ENCODE assay signal across 9 mouse cellular contexts in genomic region chr2:178137518-178137917, GRCm38 (mm10). TPM values are rescaled to one million over a fixed set of nuclear protein-coding genes. Genes with fewer than 3 reads are reported as not detected.
A peak's percentile ranks its signal among the peaks of the same experiment; 100 is the strongest.
DNase-seq lines count a peak whose midpoint lies in the region; ATAC-seq and TF ChIP-seq lines count a peak whose summit lies in the region.
"Had no signal": no experiment of that assay in that cellular context is flagged by ENCODE, and none has a peak within 500 bp of the region (broad histone marks: within the 10 kb centered on the region; RNA-seq: fewer than 3 reads in every experiment).

No protein-coding gene starts in this region.

- WGBS in heart, postnatal 0 days, result 3% methylated on average over 3 of the region's 3 CpGs
- 8% methylated on average over 3 of the region's 3 CpGs for WGBS in heart, embryonic 10.5 days

- no peaks in the 10 kb centered on the region for H3K36me3 ChIP-seq in heart, postnatal 0 days (replicated peaks; ENCODE audit: control insufficient read depth, insufficient read depth, low read length)
- H3K36me3 ChIP-seq in heart, embryonic 10.5 days, result no peaks in the 10 kb centered on the region
- H3K36me3 ChIP-seq: embryonic facial prominence, embryonic 15.5 days had no signal

- TF ChIP-seq CTCF in heart, postnatal 0 days (IDR thresholded peaks at IDR 0.05; ENCODE audit: low read depth), result peak; percentile 88

- H3K4me1 ChIP-seq in heart, postnatal 0 days (ENCODE audit: control insufficient read depth, insufficient read depth), result no peaks in the 10 kb centered on the region
- peaks cover 9% of the 10 kb centered on the region for H3K4me1 ChIP-seq in heart, embryonic 10.5 days

- no peak overlapping the region for H3K4me2 ChIP-seq in heart, postnatal 0 days (ENCODE audit: low read depth, low read length)
- H3K4me2 ChIP-seq: embryonic facial prominence, embryonic 15.5 days had no signal

- no peak overlapping the region for H3K27ac ChIP-seq in heart, postnatal 0 days (ENCODE audit: low read depth)
- H3K27ac ChIP-seq in heart, embryonic 10.5 days, result no peak overlapping the region
- H3K27ac ChIP-seq: embryonic facial prominence, embryonic 15.5 days had no signal

- ATAC-seq in heart, postnatal 0 days (ENCODE audit: insufficient read depth, low read depth), result no peak
- ATAC-seq in megakaryocyte-erythroid progenitor cell, adult 5-6 weeks (replicated peaks; ENCODE audit: low FRiP score, low TSS enrichment, poor library complexity, severe bottlenecking), result peak; percentile 75
- ATAC-seq in activated CD4-positive, CD25-positive, alpha-beta regulatory T cell, adult 4 months, result no peak

- TF ChIP-seq EP300 in heart, postnatal 0 days (IDR thresholded peaks at IDR 0.05; ENCODE audit: low read depth), result no peak

- peak; percentile 37 for DNase-seq in heart, postnatal 0 days (ENCODE audit: low spot score)
- DNase-seq in heart, embryonic 10.5 days (ENCODE audit: low spot score), result no peak
- peak; percentile 35 for DNase-seq in urinary bladder, postnatal 25 days (ENCODE audit: low spot score)
- no peak for DNase-seq in urinary bladder, postnatal 10 days (ENCODE audit: low spot score)
- peak; percentile 82 to 83 for DNase-seq in cerebellum, postnatal 25 days
- DNase-seq in kidney, postnatal 14 days, result peak; percentile 38

- H3K4me3 ChIP-seq in heart, postnatal 0 days (ENCODE audit: low read depth, low read length), result no peak overlapping the region
- no peak overlapping the region for H3K4me3 ChIP-seq in heart, embryonic 10.5 days
- H3K4me3 ChIP-seq: embryonic facial prominence, embryonic 15.5 days had no signal

- no peaks in the 10 kb centered on the region for H3K9me3 ChIP-seq in heart, postnatal 0 days (replicated peaks; ENCODE audit: control insufficient read depth, low read length)
- no peaks in the 10 kb centered on the region for H3K9me3 ChIP-seq in heart, embryonic 10.5 days
- H3K9me3 ChIP-seq: embryonic facial prominence, embryonic 15.5 days had no signal

- peaks cover 33% of the 10 kb centered on the region for H3K27me3 ChIP-seq in heart, postnatal 0 days (ENCODE audit: control insufficient read depth, insufficient read depth, low read length)
- H3K27me3 ChIP-seq in heart, embryonic 10.5 days (ENCODE audit: insufficient read depth, poor library complexity, severe bottlenecking), result peaks cover 75% of the 10 kb centered on the region

- no peak overlapping the region for H3K9ac ChIP-seq in heart, postnatal 0 days (replicated peaks; ENCODE audit: low read depth, low read length)
- H3K9ac ChIP-seq: embryonic facial prominence, embryonic 15.5 days had no signal

RNA-seq across cellular contexts. Expression of gene Phactr3, which starts 18.7 kb away (rescaled TPM):
- total RNA-seq in heart, postnatal 0 days (2014; rRNA removed; ENCODE audit: low replicate concordance), result 4.0 TPM in 1 of 2 replicates, not detected in the other
- 3.4 and 3.6 TPM in 2 replicates for polyA plus RNA-seq in heart, postnatal 0 days (2015; fragmentation: Nextera tagmentation; extraction: Ambion mirVana)
- polyA plus RNA-seq in heart, embryonic 10.5 days (2016; fragmentation: Nextera tagmentation; extraction: Ambion mirVana), result 10.8 and 14.0 TPM in 2 replicates
- total RNA-seq in megakaryocyte-erythroid progenitor cell, adult 5-6 weeks (2014; fragmentation: Nextera tagmentation), result 0.37 TPM in 1 of 2 replicates, not detected in the other
- total RNA-seq in megakaryocyte-erythroid progenitor cell, adult 5-6 weeks (2017), result 6.8 TPM in 1 of 2 replicates, not detected in the other
- 1 to 10 TPM in 1 of 2 experiments, under 1 TPM in 1; 0.38 to 1.1 TPM for polyA plus RNA-seq in activated CD4-positive, CD25-positive, alpha-beta regulatory T cell, adult 4 months (2017; shearing (Covaris generic))

RNA-seq across cellular contexts. Expression of gene Zfp931, which starts 59.2 kb away (rescaled TPM):
- 4.6 and 9.7 TPM in 2 replicates for total RNA-seq in heart, postnatal 0 days (2014; rRNA removed; ENCODE audit: low replicate concordance)
- polyA plus RNA-seq in heart, postnatal 0 days (2015; fragmentation: Nextera tagmentation; extraction: Ambion mirVana), result 7.7 and 8.8 TPM in 2 replicates
- 15.8 and 16.1 TPM in 2 replicates for polyA plus RNA-seq in heart, embryonic 10.5 days (2016; fragmentation: Nextera tagmentation; extraction: Ambion mirVana)
- 20.4 and 23.3 TPM in 2 replicates for total RNA-seq in megakaryocyte-erythroid progenitor cell, adult 5-6 weeks (2014; fragmentation: Nextera tagmentation)
- total RNA-seq in megakaryocyte-erythroid progenitor cell, adult 5-6 weeks (2017), result 5.2 and 20.5 TPM in 2 replicates
- polyA plus RNA-seq in activated CD4-positive, CD25-positive, alpha-beta regulatory T cell, adult 4 months (2017; shearing (Covaris generic)), result 10 to 100 TPM; 11.1 to 13.6 TPM

Comparison
In these comparisons a context has a peak if more than half of its experiments do, and no peak if none do; other contexts are left out.
1. DNase-seq: peak in heart, postnatal 0 days (single experiment), urinary bladder, postnatal 25 days (single experiment), cerebellum, postnatal 25 days (2 of 2) and kidney, postnatal 14 days (single experiment); none in heart, embryonic 10.5 days (single experiment) and urinary bladder, postnatal 10 days (single experiment).